Mouse (Mus musculus): ENCODE results near the gene Cfap65.

Gene Cfap65

DNA sequence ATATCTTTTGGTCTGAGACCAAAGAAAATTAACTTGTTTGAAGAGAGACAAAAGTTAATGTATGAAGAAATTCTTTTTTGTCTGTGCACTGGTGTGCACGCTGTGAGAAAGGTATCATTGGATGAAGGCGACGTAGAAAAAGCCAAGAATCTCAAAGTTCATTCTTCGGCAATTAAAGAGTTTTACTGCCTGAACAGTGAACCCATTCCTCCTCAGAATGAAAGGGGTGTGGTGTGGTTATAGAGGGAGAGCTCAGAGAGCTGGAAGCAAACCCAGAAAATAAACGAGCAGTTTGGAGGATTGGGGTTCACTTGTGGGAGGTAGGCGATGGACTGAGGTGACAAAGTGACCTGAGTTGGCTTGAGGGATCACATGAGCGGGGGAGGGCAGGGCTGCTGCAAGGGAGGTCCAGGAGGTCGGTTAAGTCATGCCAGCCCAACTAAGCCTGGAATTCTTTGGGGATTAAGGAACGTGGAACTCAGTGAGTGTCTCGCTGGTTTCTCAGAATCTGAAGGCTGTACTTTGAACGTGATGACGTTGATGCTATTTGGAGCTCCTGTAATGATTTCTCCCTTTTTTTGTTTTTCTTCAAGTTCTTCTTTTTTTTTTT lies 927 bp upstream of the Cfap65 start:
- DNase-seq = no peak

DNA sequence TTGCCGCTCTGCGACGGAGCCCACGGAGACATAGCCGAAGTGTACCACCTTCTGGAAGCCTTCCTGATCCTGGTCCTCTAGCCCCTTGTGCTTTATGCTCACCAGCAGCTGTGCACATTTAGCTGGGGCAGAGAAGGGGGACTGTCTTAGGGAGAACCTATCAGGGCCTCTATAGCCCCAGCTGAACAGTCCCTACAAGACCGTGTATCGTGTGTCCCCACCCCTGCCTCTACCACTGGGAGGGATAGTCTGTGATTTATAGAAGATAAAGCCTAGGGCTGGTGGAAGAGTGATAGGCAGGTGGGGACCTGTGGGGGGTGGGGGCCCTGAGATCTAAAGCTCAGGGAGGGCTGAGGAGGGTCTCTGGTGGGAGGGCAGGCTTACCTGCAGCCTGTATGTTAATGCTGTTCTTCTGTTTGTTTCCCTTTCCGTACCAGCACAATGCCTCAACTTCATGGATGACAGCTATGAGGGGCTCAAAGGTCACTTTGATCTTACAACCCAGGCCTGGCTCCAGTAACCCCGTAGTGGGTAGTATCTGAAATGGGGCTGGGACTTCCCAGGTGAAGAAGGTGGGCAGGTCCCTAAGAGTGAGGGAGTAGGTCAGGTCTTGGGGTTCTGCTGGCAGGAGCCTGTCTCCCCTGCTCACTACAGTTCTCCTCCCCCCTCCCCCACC lies 7.6 kb downstream of the Cfap65 start:
- DNase-seq = no peak

DNA sequence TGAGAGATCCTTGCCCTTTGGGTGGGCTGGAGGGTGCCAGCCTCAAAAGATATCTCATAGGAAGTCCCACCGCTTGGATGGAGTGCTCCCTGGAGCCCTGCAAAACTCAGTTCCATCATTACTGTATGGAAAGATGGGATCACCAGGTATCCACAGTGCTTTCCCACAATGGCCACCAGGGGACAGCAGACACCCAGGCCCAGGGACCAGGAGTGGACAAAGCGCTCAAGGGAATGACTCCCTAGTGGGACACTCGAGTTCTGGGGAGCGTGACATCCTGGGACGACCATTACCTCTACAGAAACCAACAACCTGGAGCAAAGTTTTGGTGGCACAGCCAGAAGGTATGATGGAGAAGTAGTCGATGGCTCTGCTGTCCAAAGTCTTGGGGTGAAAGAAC lies 8.7 kb downstream of the Cfap65 start:
- DNase-seq = peak; percentile 93

DNA sequence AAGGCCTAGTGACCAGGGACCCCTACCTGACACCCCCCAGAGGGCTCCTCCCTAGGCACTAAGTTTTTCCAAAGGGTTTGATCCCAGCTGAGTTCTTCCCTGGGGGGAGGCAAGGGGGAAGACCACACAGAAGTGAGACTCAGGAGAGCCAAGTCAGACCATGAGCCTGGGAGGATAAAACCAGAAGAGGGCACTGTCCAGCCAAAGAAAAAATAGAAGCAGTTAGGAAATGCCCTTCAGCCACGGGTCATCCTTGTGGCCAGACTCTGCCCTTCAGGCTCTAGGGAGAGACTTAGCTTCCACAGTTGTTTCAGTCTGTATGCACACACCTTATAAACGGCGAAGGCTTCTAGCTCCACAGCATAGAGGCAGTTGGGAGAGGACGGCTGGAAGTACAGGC lies 10.9 kb downstream of the Cfap65 start:
- DNase-seq = no peak

DNA sequence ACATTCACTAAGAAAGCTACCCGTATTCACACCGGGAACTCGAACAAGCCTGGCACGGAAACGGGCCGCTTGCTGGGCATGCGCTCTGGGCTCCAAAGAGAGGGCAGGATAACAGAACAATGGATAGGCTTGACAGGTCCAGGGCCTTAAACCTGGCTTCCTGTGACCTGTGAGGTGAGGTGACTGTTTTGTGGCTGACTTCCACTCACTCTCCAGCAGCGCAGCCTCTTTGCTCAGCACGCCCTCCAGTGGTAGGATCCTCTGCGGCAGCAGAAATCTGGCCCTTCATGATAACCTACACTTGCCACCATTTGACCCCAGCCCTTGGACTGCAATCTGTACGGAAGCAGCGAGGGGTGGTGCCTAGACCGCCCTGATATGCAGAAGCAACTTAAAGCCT lies 19.7 kb downstream of the Cfap65 start:
- no peak for DNase-seq

DNA sequence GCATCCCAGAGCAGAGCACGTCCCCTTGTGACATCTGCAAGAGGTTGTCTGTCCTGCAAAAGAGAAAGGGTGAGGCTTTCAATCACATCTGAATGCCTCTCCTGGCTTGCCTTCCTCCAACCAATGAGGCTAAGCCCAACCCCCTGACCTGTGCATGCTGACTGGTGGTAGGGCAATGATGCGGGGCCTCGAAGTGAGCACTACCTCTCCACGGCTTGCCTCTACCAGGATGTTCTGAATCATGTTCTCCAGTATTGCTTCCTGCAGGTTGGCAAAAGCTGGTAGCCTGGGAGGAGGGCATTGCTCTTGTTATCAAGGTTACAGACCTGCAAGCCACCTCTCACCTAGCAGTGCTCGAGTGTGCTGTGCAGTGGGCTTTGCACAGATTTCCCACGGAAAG lies 33.2 kb downstream of the Cfap65 start:
- no peak for DNase-seq

DNA sequence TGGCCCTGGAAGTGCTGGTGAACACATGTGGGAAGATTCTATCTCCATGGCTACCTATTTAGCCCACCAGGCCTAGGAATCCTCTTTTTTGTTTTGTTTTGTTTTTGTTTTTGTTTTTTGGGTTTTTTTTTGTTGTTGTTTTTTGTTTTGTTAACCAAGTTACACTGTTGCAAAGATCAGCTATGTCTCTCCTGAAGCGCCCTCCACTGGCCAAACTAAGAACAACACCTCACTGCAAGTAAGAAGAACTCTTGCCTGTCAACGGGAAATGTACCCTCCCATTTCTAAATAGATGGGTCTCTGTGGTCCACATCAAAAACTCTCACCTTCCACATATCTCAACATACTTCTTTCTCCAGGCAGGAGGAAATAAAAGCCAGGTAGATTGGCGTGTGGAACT lies 33.7 kb downstream of the Cfap65 start:
- no peak for DNase-seq

DNA sequence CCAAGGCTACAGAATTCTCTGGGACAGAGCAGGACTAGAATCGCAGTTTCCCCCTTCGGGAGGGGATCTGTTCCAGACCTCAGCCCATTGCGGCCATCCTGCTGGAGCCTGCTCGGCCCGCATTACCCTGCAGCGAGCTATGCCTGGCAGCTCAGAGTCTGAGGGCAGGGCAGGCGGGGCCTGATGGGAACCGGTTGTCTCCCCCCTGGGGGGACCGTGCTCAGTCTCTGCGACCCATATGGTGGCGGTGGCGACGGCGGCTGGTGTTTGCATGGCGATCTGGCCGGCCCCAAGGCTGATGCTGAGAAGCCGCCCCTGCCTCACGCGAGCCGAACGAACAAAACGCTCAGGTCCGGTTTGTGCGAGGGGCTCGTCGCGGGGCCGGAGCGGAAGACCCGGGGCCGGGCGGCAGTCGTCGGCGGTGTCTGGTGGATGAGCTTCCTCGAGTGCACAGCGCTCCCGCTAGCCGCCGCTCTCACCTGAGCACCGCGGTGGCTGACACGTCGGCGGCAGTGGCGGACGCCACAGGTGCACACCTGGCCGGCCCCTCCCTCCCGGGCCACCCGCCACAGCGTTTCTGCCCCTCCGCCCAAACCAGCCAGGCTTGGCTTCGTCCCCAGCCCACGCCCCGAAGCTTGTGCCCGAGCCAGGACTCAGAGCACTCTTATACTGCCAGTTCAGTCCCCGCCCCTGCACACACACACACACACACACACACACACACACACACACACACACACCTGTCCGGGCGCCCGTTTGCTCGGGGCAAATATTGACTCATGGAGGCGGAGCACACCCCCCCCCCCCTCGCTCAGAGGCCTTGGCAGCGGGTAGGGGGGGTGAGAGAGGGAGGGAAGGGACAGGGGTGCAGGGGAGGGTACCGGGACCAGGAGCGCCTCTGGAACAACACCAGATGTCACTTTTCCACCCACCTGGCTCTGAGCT lies 34.8 kb downstream of the Cfap65 start:
- DNase-seq = no peak

DNA sequence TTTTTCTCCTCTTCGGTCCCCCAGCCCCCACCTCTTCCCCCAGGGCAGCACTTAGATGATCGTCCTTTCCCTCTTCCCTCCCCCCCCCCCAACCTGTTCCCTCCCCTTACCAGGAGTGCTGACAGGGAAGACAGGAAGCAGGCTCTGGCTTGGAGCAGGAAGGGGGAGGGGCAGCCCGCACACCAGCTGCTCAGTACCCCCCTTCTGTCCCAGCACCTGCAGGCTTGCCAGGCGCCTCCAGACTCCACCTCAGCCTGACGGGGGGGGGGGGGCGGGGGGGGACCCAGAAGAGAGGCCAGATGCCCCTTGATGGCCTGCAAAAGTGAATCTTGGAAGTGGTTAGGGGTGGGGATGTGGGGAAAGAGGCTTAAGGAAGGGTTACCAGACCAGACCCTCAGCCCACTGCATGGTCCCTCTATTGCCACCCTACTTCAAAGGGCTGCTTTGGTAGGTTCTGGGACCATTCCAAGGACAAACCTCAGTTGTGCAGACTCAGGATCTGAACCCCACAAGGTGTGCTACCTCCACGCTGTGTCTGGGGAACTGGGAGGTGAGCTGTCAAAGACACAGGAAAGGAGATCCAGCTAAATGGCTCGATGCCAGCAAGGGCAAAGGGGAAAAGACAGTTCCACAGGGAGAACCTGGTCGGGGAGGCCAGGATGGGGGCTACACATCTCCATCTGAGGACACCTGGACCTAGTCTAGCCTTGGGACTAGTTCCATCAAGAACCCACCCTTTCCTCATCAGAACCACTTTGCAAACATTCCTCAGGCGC lies 36.6 kb downstream of the Cfap65 start:
- no peak for DNase-seq

DNA sequence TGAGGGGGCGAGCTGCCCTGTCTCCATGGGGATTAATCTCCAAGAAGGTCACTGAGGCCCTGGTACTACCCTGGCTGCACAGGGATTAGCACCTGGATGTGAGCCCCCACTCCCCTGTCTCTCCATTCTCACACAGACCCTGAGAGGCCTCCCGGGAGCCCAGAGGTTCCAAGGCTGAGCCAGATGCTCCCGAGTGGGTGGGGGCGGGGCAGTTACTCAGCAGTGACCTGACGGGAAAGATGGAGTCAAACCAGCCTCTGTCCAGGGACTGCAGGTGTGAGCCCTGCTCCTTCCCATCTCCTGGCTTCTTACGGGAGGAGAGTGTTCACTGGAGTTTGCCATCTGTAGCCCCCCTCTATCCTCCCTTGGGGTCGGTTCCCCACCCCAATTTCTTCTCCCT lies 37.4 kb downstream of the Cfap65 start:
- no peak for DNase-seq

DNA sequence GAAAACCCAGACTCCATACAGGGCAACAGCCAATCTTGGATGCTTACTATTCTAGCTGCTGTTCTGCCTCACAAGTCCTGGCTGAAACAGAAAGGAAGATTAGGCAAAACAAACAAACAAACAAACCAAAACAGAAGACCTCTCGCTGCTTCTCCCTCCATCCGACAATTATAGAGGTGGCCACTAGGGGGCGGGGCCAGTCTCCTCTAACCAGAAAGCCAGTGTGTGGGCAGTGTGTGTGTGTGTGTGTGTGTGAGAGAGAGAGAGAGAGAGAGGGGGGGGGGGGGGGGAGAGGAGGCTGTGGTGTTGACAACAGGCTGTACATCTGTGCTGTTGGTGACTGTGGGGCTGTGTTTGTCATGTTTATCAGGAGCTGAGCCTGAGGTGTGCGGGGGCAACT lies 40.4 kb downstream of the Cfap65 start:
- no peak for DNase-seq

DNA sequence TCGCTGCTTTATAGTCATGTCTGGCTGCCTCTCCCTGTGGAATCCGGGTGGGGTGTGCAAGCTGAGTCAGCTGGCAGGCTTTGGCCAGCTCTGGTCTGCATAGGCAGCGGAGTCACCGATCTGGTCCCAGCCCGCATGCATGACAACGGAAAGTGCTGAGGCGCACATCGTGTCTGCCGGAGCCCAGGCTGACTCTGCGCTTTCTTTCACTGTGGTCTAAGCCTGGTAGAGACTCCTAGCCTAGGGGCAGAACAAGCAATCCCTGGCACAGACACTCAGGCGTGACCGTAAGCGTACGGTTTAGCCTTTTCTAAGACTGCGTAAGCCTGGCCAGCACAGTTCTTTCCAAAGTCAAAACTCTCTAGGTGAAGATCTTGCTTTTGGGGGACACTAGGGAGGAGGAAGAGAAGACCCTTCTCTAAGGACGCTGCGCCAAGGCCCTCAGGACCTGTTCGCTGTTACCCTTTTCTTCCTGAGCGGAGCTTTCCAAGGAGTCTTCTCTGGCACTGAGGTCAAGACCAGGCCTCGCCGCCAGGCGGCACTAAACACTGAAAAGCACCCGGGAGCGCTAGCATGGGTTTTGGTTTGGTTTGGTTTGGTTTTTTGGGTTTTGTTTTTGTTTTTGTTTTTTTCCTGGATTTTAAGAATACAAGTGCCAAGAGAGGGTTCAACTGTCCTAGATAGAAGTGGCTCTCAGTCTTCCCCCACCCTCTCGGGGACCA lies 42.1 kb downstream of the Cfap65 start, which contains the start of gene Cryba2:
Gene Cryba2 (minus strand): TSS at position 10 of the 722 bp plus-strand sequence.
- no peak for DNase-seq

DNA sequence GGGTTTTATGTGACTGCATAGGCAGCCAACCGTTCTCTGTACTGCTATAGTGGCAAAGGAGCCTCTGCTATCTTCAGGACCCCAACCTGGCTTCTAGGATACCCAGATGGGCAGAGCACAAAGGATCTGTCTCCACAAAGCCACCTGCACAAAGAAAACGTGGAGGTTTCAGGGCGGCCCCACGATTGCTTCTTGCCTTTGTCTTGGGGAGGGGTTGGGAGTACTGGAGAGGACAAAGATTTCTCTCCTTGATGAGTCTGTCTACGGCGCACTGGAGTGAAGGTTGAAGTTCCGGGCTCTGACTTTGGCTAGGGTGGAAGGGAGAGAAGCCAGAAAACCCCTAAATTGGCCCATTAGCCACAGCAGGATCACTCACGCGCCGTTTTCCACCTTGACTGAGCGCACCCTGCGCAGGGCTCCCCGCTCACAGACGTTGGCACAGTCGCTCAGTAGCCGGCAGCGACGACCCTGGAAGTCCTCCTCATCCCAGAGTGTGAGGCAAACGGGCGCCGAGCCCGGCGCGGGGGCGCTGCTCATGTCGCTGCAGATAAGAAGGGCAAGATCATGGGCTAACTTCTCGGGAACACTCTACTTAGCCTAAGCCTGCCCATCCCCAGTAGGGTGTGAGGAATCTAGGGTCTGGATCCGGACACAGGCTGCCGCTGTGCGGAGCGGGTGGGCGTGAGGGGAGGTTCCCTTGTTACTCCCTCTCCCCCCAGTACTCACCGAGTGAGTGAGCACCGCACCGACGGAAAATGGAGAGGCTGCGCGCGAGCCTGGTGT lies 42.9 kb downstream of the Cfap65 start:
- DNase-seq = no peak

DNA sequence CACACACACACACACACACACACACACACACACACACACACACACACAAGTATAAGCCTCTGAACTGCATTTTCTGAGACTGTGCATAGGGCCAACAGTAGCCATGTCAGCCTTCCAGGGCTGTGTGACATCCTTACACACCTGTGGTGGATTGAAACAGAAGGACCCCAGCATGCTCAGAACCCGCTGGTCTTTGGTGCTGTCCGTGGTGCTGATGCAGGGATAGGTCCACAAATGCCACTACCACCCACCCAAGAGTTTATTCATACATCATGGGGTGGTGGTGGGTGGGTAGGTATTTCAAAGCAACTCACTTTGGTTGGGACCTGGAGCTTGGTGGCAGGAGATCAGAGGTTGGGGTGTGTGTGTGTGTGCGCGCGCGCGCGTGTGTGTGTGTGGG lies 43.9 kb downstream of the Cfap65 start:
- DNase-seq = no peak

DNA sequence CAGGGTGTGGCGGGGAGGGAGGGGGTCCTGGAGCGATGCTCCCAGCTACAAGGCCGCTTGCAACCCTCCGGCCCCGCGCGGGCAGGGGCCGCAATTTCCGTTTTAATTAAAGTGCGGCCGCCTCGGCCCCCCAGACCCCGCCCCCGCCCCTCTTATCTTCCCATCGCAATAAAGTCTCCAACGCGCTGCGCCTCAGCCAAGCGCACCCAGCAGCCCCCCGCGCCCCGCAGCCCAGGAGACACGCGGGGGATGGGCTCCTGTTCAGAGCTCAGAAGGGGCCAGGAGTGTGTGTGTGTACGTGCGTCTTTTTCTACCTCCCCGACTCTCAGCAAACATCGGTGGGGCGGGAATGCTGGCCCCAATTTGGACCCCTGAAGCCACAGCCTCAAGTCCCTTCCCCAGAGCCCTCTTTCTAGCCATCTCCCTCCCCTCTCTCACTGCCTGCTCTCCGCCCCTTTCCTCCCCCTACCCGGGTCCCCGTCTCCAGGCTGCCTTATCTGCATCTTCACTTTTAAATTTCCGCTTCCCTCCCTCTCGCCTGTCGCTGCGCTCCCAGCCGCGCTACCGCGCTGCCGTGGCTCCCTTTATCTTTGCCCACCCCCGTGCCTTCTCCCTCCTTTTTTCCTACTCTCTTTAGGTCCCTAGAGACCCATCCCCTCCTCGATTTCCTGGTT lies 49.9 kb downstream of the Cfap65 start, which contains the start of gene Fev:
Gene Fev (minus strand): TSS at position 51 of the 674 bp plus-strand sequence.
- no peak for DNase-seq

DNA sequence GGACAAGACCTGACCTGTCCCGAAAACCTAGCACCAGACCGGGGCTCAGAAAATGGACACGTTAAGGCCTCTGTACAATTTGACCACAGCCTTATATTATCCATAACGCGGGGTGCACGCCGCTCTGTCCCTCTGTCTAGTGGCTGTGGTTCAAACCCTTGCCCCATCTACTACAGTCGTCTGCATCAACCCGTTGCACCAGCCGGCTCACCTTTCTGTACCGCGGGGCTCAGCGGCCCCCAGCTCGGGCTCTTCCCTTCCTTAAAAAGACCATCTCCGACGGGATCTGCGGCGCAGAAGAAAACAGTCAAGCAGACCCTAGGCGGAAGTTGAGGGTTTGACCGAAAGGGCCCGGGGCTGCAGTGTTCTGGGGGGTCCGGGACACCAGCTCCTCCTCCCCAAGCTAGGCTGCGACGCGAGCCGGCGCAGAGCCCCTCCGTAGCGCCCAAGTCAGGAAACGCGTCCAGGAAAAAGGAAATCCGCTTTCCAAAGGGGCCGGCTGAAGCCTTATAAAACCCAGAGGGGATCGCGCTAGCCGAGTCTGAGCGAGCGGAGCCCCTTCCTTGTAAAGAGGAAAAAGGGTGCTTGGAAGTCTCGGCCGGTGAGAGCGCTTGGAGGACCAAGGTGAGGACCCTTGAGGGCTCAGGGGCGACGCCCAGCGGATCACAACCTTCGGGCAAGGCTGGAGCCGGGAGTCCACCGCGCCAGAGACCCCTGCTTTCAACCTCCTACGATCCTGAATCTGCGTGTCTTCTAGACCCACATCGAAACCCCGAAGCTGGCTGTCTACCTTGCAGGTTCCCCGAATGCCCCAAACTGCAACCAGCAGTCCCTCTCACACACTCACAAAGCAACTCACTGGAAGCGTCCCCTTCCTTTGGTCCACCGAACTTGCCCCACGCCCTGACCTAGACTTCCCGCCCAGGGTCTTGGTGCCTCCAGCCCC lies 50.9 kb downstream of the Cfap65 start:
- no peak for DNase-seq

DNA sequence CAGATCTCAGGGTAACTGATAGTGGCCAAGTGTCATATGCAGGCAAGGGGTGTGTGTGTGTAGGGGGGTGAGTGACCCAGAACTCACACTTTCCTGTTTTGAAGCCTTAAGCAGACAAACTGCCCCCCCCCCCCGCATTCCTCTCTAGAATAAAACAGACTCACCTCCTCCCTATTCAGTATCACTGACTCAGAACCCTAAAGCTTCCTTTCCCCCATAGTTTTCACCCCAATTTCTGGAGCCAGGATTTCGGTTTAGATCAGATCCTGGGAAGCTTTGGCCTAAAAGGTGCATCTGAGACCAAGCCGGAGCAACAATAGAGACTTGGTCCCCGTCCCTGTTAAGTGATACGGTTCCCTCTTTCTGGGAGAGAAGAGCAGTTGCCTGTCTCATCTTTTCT lies 52.0 kb downstream of the Cfap65 start:
- no peak for DNase-seq

DNA sequence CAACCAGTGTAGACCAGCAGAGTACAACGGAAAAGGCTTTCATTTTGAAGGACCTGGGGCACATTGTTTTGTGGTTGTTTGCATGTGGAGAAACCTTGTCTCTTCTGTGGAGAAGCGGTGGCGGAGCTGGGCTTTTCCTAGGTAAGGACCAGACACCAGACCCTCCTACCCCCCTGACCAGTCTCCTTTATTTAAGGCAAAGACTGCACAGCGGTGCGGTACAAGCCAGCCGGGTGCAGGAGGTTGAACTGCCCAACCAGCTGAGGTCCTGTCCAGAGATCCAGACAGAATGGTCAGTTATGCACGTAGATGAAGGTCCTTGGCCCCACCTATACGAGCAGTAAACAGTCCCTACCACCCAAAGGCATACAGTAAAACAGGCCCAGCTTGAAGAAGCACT lies 52.6 kb downstream of the Cfap65 start:
- DNase-seq = no peak

DNA sequence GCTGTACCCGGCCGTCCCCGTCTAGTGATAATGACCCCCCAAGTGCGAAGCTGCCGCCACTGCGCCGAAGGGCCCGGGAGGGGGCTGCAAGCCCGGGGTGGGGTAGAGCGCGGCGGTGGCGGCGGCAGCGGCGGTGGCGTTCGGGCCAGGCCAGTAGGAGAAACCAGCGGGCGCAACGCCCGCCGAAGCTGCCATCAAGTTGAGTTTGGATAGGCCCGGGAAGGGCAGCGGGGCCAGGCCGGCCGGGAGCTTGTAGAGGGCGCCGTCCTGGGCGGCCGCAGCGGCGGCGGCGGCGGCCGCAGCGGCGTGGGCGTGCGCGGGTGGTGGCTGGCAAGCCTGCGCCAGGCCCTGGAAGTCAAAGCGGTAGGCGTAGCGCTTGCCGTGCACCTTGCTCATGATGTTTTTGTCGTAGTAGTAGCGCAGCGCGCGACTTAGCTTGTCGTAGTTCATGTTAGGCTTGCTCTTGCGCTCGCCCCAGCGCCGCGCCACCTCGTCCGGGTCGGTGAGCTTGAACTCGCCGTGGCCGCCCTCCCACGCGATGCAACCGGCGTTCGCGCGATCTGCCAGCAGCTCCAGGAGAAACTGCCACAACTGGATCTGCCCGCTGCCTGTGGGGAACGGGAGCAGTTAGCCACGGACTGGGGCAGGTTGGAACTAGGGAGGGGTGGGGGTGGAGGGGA lies 53.2 kb downstream of the Cfap65 start:
- DNase-seq = no peak

Data from heart, adult 11 months (tissue).